Mouse (Mus musculus): Measurements from ENCODE around the gene Tpcn2.

Gene Tpcn2

GRCm38 (mm10) chr7:145242851-145243712, 40.7 kb downstream of the Tpcn2 start:
- DNase-seq (ENCODE audit: low spot score in 2 of 2): peak; percentile 38 to 64

- DNase-seq (ENCODE audit: low spot score in 2 of 2): no peak
These were observed 41.8 kb downstream of the Tpcn2 start for GRCm38 (mm10) chr7:145242028-145242427.

GRCm38 (mm10) chr7:145240929-145241328, 42.9 kb downstream of the Tpcn2 start:
- no peak for DNase-seq (ENCODE audit: low spot score in 2 of 2)

GRCm38 (mm10) chr7:145239736-145240505, 43.9 kb downstream of the Tpcn2 start:
- no peak for DNase-seq (ENCODE audit: low spot score in 2 of 2)

GRCm38 (mm10) chr7:145239145-145239544, 44.7 kb downstream of the Tpcn2 start:
- no peak for DNase-seq (ENCODE audit: low spot score in 2 of 2)

- DNase-seq (ENCODE audit: low spot score in 2 of 2): no peak
These were observed 48.7 kb downstream of the Tpcn2 start for GRCm38 (mm10) chr7:145234841-145235790.

- DNase-seq (ENCODE audit: low spot score in 2 of 2): no peak
These were observed 52.2 kb downstream of the Tpcn2 start for GRCm38 (mm10) chr7:145231659-145232058.

GRCm38 (mm10) chr7:145226641-145227040, 57.2 kb downstream of the Tpcn2 start:
- DNase-seq (ENCODE audit: low spot score in 2 of 2): no peak

GRCm38 (mm10) chr7:145225626-145226025, 58.2 kb downstream of the Tpcn2 start:
- DNase-seq (ENCODE audit: low spot score in 2 of 2): no peak

- DNase-seq (ENCODE audit: low spot score in 2 of 2): no peak
These were observed 61.7 kb downstream of the Tpcn2 start for GRCm38 (mm10) chr7:145221841-145222689.

- DNase-seq (ENCODE audit: low spot score in 2 of 2): no peak
These were observed 62.5 kb downstream of the Tpcn2 start for GRCm38 (mm10) chr7:145221346-145221745.

GRCm38 (mm10) chr7:145219420-145219831, 64.4 kb downstream of the Tpcn2 start:
- DNase-seq (ENCODE audit: low spot score in 2 of 2): no peak

- DNase-seq (ENCODE audit: low spot score in 2 of 2): no peak
These were observed 67.2 kb downstream of the Tpcn2 start for GRCm38 (mm10) chr7:145216591-145216990.

- no peak for DNase-seq (ENCODE audit: low spot score in 2 of 2)
These were observed 68.3 kb downstream of the Tpcn2 start for GRCm38 (mm10) chr7:145215476-145215875.

GRCm38 (mm10) chr7:145211680-145212659, 71.8 kb downstream of the Tpcn2 start:
- no peak for DNase-seq (ENCODE audit: low spot score in 2 of 2)

- DNase-seq (ENCODE audit: low spot score in 2 of 2): no peak
These were observed 73.2 kb downstream of the Tpcn2 start for GRCm38 (mm10) chr7:145210477-145211070.

- no peak for DNase-seq (ENCODE audit: low spot score in 2 of 2)
These were observed 75.8 kb downstream of the Tpcn2 start, which contains the start of gene 1810010D01Rik for GRCm38 (mm10) chr7:145208006-145208405. Gene 1810010D01Rik, minus strand, starts transcription at chr7:145208119.

GRCm38 (mm10) chr7:145206801-145207200, 77.0 kb downstream of the Tpcn2 start:
- no peak for DNase-seq (ENCODE audit: low spot score in 2 of 2)

- DNase-seq (ENCODE audit: low spot score in 2 of 2): no peak
These were observed 77.7 kb downstream of the Tpcn2 start for GRCm38 (mm10) chr7:145206056-145206610.

Measured in spleen, postnatal 14 days (tissue).